Mouse (Mus musculus) megakaryocyte, embryonic 14.5 days (primary cell): ENCODE measurements around the gene Ddx43.
"Not testable (repeated sequence)": the region's sequence is repeated elsewhere in the genome, so short reads cannot be mapped to it uniquely, and the experiment has no call there.

Experiments
- FLI1 ChIP-seq: IDR thresholded peaks from 2 replicates; pipeline ENCODE4 v1.6.1; 2012; ENCODE audit warnings: low read length, inconsistent platforms, mixed read lengths
- GATA1 ChIP-seq: IDR thresholded peaks from 3 replicates; pipeline ENCODE4 v1.6.1; 2012; ENCODE audit warnings: mixed read lengths, low read length, inconsistent platforms, borderline replicate concordance

GRCm38 (mm10) chr9:78350007-78350406 lies 45.6 kb upstream of the Ddx43 start:
- not testable (repeated sequence) for TF ChIP-seq GATA1, FLI1
